Mouse (Mus musculus): ENCODE results near the gene Tmeff2. TPM values are rescaled to one million over a fixed set of nuclear protein-coding genes. Genes with fewer than 3 reads are reported as not detected.

The Tmeff2 gene
- polyA plus RNA-seq, 2 experiments from 2014 or later = not detected

DNA sequence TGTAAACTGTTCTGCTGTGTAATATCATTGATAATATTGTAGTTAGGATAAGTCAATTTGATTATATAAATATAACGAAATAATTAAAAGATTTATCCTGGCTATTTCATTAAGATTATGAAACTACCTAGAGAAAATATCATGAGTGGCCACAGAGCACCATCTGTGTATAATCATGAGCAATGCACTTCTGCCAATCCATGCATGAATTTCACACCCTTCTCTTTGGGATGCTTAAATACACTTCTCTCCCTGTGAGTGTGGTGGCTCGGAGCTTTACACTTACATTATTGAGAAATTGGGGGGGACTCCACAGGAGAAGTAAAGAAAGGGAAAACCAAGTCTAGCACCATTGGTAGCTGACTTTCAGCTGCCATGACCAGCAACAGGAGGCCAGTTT lies 206.9 kb downstream of the Tmeff2 start:
- no peak for ATAC-seq

GRCm38 (mm10) chr1:51114721-51115120 lies 214.3 kb downstream of the Tmeff2 start:
- no peak for ATAC-seq

DNA sequence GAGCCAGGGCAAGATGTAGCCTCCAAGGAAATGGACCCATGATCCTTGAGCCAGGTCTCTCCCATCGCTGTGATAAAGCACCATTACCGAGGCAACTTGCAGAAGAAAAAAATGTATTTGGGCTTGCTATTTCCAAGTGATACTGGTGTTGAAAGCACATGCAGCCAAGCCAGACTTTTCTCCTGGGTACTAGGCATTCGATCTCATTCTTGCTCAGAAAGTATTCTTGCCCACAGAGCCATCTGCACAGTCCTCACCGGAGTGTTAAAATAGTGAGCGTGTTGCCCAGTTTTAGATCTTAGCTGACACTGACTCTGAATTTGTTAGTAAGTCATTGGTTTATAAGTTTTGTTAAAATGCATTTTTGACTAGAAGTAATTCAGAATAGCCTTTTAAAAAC lies 215.3 kb downstream of the Tmeff2 start:
- ATAC-seq = no peak

DNA sequence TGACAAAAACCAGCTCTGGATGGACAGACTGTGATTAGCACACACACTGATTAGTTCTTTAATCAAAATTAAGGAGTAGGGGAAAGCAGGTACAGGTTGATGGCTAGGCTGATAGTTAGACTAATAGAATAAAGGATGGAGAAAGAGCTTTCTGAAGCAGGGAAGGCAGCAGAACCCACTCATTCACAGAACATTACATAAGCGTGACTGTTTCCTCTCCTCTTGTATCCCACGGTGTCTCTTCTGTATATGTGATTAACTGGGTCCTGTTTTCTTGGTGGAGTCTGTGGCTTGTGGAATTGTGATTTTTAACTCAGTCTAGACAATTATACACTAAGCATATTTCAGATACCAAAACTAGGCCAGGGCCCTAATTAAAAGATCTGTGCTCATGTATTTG lies 217.4 kb downstream of the Tmeff2 start:
- no peak for ATAC-seq

DNA sequence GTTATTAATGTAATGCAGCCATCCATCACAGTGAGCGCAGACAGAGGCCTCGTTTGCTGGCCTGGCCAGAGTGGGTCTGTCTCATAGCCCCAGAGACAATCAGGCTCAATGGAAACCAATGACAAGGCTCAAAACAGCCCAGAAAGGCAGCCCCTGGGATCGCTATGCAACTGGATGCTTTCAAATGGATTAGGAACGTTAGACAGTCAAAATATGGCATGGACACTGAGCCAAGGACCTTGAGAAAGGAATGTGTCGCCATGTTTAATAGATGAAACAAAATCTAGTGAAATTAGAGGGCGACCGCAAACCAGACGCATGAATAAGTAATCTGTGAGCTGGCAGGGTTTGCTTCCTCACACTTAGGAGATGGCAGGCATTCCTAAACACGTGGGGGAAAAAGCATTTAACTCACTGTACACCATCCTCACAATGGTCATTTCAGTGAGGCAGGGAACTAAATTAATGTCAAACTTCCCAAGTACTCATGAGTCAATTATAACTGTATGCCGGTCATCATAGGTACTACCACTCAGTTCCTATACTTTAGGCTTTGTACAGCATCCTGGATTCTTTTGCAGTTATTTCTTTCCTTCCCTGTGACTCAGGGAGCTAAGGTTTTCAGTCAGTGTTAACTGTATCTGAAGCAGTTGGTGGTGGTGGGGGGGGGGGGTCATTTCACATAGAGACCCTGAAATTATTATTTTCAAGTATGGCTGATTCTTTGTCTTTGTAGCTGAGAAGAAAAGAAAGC lies 225.4 kb downstream of the Tmeff2 start:
- no peak for ATAC-seq

DNA sequence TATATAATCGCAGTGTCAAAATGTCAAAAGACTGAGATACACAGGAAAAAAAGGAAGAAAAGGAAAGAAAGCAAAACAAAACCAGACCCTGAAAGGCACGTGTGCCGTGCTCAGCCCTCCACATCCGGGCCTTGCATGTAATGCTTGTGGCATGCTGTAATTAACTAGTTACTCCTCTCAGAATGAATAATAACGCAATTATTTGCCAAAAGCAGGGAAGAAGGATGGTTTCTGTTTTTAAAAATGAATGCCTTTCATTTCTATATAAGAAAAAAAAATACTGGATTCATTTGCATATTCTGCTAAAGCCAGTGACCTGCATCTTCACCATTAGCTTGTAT lies 225.9 kb downstream of the Tmeff2 start:
- ATAC-seq = no peak

GRCm38 (mm10) chr1:51136792-51137191 lies 236.3 kb downstream of the Tmeff2 start:
- no peak for ATAC-seq

DNA sequence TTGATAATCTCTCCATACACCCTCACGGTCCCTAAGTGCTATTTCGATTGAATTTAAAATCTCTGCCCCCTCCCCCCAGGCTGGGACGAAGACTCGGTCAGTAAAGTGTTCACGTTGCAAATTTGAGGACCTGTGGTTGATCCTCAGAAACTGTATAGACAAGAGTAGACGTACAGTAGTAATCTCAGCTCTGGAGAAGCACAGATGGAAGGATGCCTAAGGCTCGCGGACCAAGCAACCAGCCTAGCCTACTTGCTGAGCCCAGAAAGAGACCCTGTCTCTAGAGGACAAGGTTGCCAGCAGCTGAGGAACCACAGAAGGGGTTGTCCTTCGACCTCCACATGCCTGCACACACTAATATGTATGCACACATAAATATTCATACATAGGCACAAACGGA lies 239.2 kb downstream of the Tmeff2 start:
- no peak for ATAC-seq

- no peak for ATAC-seq
These were observed 240.9 kb downstream of the Tmeff2 start for GRCm38 (mm10) chr1:51141381-51141780.

- ATAC-seq = no peak
These were observed 242.3 kb downstream of the Tmeff2 start for GRCm38 (mm10) chr1:51142729-51143128.

- no peak for ATAC-seq
These were observed 245.2 kb downstream of the Tmeff2 start for GRCm38 (mm10) chr1:51145693-51146092.

DNA sequence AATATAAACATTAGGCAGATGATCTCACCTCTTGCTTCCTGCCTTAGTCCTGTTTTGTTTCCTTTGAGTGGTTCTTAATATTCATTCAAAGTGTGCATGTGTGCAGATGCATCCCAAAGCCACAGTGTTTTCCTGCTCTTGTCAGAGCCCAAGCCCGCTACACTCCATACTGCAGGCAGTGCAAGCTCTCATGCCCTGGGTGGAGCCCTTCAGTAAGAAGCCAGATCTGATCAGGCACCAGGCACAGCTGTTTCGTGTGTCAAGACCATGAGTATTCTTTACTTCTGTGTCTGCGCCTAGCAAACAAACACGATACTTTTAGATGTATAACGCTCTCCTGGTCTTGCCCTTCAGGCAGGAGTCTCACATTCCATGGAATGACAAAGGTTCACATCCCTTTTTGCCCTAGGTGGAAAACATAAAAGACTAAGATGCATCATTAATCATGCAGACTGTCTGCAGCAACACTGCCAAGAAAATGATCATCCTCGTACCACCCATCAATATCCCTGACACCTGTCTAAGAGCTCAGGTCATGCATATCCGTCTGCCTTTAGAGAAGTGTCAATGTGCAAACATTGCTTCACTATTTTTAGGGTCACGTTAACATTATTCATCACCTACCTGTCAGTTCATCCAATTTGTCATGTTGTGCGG lies 248.2 kb downstream of the Tmeff2 start:
- ATAC-seq = no peak

DNA sequence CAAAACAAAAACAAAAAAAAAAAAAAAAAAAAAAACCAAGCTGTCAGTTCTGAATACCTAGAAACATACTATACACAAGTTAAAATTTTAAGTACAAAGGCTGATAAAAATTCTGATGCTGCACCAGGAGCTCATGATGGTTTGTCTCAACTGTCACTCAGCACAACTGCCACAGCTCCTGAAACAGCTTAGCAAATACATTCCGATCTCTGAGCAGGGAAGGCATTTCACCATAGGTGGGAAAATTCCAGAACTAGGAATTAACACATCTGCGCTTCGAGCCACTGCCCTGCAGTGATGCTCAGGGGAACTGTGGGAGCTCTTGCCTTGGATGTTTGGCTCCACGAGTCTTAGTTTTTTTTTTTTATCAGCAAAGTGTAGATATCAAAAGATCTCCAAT lies 249.0 kb downstream of the Tmeff2 start:
- no peak for ATAC-seq

- no peak for ATAC-seq
These were observed 249.4 kb downstream of the Tmeff2 start for GRCm38 (mm10) chr1:51149890-51150289.

DNA sequence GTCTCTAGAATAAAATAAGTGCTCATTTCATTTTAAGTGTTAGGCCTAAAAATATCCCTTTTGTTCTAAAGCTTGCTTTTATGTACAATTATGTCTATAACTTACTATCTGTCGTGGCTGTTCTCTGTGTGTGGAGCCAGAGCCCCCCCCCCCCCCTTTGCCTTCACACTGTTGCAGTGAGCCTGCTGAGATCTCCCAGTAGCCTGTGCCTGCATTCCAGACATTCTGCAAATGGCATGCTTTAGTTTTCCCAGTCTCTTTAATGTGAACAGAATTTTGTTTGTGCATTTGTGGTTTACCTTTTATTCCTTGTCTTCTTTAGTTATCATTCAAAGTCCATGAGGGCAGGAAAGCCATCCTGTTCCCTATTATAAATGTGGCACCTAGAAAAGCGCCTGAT lies 251.6 kb downstream of the Tmeff2 start:
- ATAC-seq = no peak

DNA sequence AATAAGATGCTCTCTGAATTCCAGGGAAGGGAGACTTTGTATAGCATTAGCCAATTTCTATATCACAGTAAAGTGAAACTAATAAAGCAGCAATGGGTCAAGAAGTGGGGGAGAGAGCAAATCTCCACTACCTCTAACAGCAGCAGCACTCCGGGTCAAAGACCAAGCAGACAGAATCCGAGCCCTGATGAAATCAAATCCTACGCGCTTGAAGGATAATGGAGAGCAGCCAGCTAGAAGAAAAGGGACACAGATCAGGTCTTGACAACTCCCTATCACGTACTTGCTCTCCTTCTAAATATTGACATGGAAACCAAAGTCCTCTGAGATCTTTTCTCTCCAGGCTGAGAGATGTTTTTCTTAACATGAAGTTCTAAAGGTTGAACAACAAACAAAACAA lies 252.4 kb downstream of the Tmeff2 start:
- ATAC-seq = no peak

- ATAC-seq = no peak
These were observed 283.8 kb downstream of the Tmeff2 start for GRCm38 (mm10) chr1:51184276-51184675.

DNA sequence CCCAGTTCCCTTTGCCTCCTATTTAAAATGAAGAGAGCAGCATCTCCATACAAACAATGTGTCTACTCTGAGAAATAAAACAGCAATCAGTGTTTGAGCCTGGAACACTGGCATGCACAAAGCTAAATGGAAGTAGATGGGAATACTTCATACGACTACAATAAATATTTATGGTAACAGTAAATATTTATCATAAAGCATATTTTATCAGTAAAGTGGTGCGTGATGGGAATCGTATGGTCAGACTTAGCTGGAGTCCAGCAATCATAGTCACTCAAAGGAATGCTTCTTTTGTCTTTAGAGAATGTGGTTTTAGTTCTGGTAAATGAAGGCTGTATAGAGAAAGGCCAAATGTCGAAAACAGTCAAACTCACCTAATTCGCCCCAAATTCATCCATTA lies 288.6 kb downstream of the Tmeff2 start:
- no peak for ATAC-seq

DNA sequence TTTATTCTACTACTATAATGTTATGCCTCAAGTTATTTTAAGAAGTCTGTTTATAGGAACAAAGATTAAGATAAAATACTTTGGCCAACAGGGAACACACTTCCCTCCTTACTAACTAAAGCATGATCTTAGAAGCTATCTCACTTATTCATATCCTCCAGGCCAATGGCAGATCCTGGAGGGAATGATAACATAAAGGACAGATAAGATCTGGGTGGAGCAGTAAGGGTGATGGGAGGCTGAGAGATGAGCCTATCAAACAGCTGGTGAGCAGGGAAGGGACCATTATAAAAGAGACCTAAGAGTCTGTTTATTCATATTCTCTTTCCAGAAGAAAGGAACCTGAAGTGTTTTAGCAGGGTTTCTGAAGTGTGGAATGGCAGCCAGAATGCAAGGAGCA lies 290.8 kb downstream of the Tmeff2 start:
- no peak for ATAC-seq

DNA sequence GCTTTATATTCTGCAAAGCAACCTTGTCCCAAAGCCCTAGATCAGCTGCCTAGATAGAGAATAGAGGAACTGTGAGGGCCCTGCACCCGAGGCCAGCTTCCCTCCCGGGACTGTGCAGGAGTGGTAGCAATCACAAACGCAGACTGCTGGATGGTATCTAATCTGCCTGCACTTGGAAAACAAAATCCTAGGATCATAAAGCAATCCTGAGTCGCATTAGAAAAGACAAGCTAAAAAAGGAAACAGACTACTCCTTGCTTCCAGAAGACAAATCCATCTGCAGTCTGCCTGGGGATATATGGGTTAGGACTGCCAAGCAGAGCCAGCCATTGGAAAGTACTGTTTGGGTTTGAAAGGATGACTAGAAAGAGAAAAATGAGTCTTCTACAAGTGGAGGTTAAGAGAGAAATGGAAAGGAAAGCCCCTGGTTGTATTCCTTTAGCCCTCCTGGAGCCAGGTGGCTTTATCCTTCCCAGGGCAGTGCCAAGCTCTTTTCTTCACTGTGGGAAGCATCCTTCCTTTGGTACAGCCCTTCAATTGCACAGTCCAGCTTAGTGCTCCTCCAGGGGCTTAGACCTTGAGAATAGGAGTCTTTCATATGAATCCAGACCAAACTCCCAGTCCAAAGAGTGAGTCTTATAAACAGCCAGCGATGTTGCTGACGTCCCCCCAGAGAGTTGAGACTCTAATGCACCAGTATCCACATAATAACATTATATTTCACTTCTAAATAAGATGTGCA lies 291.6 kb downstream of the Tmeff2 start:
- ATAC-seq = no peak

- no peak for ATAC-seq
These were observed 298.8 kb downstream of the Tmeff2 start for GRCm38 (mm10) chr1:51199088-51199830.

GRCm38 (mm10) chr1:51199954-51200353 lies 299.5 kb downstream of the Tmeff2 start:
- ATAC-seq = no peak

GRCm38 (mm10) chr1:51215631-51216030 lies 315.2 kb downstream of the Tmeff2 start:
- no peak for ATAC-seq
